Mouse (Mus musculus) Patski (cell line): ENCODE measurements around the gene Hyal3. TPM values are rescaled to one million over a fixed set of nuclear protein-coding genes. Genes with fewer than 3 reads are reported as not detected.

ENCODE experiments used
- ATAC-seq: fragments of 100-300 bp; one replicate; pipeline ENCODE4 v1.8.0; 2021
- CTCF ChIA-PET: fragments of 350-600 bp; sonication (Branson Sonifier 250); formaldehyde crosslinking; loops from one replicate; lab custom pipeline; 2022; ENCODE audit warnings: inconsistent platforms; lab: Charles Lee
- POLR2A ChIA-PET: fragments of 350-600 bp; sonication (Branson Sonifier 250); formaldehyde crosslinking; loops from one replicate; lab custom pipeline; 2022; ENCODE audit warnings: antibody characterized with exemption, inconsistent platforms; lab: Charles Lee
- DNase-seq: peaks from one replicate; pipeline ENCODE4 v3.0.0-alpha.2; 2011; ENCODE audit warnings: low read depth, low spot score
- H3K27me3 ChIP-seq: fragments of 371-371 bp; one replicate; pipeline ENCODE4 v1.5.1; 2021
- CTCF ChIP-seq: fragments of 100-300 bp; IDR thresholded peaks from one replicate; pipeline ENCODE4 v1.5.1; 2021
- in situ Hi-C: fragments of 300-500 bp; cut with MboI; formaldehyde crosslinking; loops from 3 replicates; pipeline ENCODE4 v1.11.1; 2018; ENCODE audit warnings: low pct_unique_long_range_greater_than_20kb, mixed read lengths
- polyA plus RNA-seq: library from polyadenylated mRNA; unstranded; gene quantifications from one replicate; pipeline ENCODE4 v1.2.3, GENCODE M21; 2021

Gene Hyal3
- polyA plus RNA-seq, result 1.1 TPM

GRCm38 (mm10) chr9:107580501-107581317 is at the start of gene Hyal3:
TSS of gene Hyal3 (plus strand) at chr9:107580818.
- no peak for TF ChIP-seq CTCF
- DNase-seq (no peak), ATAC-seq (peak; percentile 69)
- in situ Hi-C loops, result no loop called here
- CTCF ChIA-PET, result interaction anchor here (1.0 to 2.9 kb wide), 6 partner anchors 11 to 64 kb away, joined by 3 to 19 read pairs (median 7); partner anchors contain the start of gene Hyal2
- POLR2A ChIA-PET, result interaction anchor here (0.5 to 3.2 kb wide), 4 partner anchors 11 to 28 kb away, joined by 3 to 9 read pairs (median 6); partner anchors contain the start of gene Tusc2
- H3K27me3 ChIP-seq, result no peaks in the 10 kb centered on the region

GRCm38 (mm10) chr9:107533791-107534407 is 46.7 kb upstream of the Hyal3 start, which contains the start of gene Tmem115:
TSS of gene Tmem115 (plus strand) at chr9:107533945.
- CTCF ChIA-PET, result no interaction called here
- in situ Hi-C loops, result loop anchor here (25.0 kb wide), 1 partner anchor 847 kb away; the partner anchor contains the start of gene Tex264
- ATAC-seq, result peak; percentile 97
- TF ChIP-seq CTCF, result no peak
- POLR2A ChIA-PET, result no interaction called here
- DNase-seq, result peak; percentile 86
- no peaks in the 10 kb centered on the region for H3K27me3 ChIP-seq

GRCm38 (mm10) chr9:107534408-107535202 is 46.0 kb upstream of the Hyal3 start:
- DNase-seq (no peak), ATAC-seq (peak; percentile 10)
- no peak for TF ChIP-seq CTCF
- ChIA-PET POLR2A (no interaction called here), CTCF (no interaction called here)
- H3K27me3 ChIP-seq, result no peaks in the 10 kb centered on the region
- in situ Hi-C loops, result loop anchor here (25.0 kb wide), 1 partner anchor 847 kb away; the partner anchor contains the start of gene Tex264

DNA sequence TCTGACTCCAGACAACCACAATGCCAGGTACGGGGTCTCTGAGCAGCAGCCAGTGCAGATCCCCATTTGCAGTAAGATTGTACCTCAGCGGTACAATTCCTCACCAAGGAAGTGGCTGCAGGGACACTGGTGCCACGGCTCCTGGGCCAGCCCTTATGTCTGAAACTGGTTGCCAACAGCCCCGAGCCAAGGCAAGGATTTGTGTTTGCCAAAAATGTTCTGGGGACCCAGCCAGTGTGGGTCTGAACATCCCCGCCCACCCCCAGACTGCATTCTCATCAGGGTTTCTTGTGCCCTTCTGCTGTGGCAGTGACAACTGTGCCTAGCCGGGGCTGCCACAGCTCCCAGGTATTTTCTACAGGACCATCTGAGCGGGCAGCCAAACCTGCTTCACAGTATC is 42.4 kb upstream of the Hyal3 start:
- CTCF ChIA-PET, result no interaction called here
- DNase-seq (no peak), ATAC-seq (no peak)
- TF ChIP-seq CTCF, result no peak
- in situ Hi-C loops, result loop anchor here (25.0 kb wide), 1 partner anchor 851 kb away; the partner anchor contains the start of gene Tex264
- no peaks in the 10 kb centered on the region for H3K27me3 ChIP-seq
- POLR2A ChIA-PET, result no interaction called here

DNA sequence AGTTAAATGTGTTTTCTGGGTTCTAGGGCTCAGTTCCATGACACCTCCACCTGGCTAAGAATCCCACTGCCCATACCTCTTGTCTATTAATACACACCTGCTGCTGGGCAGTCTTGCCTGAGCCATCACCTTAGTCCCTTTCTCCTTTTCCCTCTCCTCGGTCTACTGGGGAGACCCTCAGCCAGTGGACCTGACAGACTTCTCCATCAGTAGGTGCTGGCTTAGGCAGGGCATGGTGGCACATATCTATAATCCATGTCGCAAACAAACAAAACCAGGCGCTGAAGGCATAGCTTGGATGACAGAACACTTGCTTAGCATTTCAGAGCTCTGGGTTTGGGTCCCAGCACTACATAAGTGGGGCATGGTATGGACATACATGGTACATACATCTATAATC is 41.9 kb upstream of the Hyal3 start:
- in situ Hi-C loops, result loop anchor here (25.0 kb wide), 1 partner anchor 851 kb away; the partner anchor contains the start of gene Tex264
- no peak for ATAC-seq

GRCm38 (mm10) chr9:107539940-107540339 is 40.7 kb upstream of the Hyal3 start:
- in situ Hi-C loops, result loop anchor here (25.0 kb wide), 1 partner anchor 853 kb away; the partner anchor contains the start of gene Tex264
- no peak for ATAC-seq
- TF ChIP-seq CTCF, result no peak
- H3K27me3 ChIP-seq, result no peaks in the 10 kb centered on the region
- ChIA-PET POLR2A (no interaction called here), CTCF (interaction anchor here (1.4 kb wide), 1 partner anchor 9 kb away, joined by 3 read pairs; no protein-coding TSS in a partner anchor)
- DNase-seq, result no peak

More for the DNA sequence above, 41.9 kb upstream of the Hyal3 start:
- no peak for DNase-seq
- CTCF ChIA-PET, result interaction anchor here (1.4 kb wide), 1 partner anchor 10 kb away, joined by 3 read pairs; no protein-coding TSS in a partner anchor
- no peaks in the 10 kb centered on the region for H3K27me3 ChIP-seq
- TF ChIP-seq CTCF, result no peak
- POLR2A ChIA-PET, result interaction anchor here (0.7 kb wide), 1 partner anchor 217 kb away, joined by 3 read pairs; no protein-coding TSS in a partner anchor

GRCm38 (mm10) chr9:107540420-107540819 is 40.2 kb upstream of the Hyal3 start:
- ChIA-PET POLR2A (interaction anchor here (2.0 kb wide), 1 partner anchor 14 kb away, joined by 10 read pairs; no protein-coding TSS in a partner anchor), CTCF (no interaction called here)
- in situ Hi-C loops, result loop anchor here (25.0 kb wide), 1 partner anchor 853 kb away; the partner anchor contains the start of gene Tex264
- DNase-seq (no peak), ATAC-seq (no peak)
- H3K27me3 ChIP-seq, result no peaks in the 10 kb centered on the region
- no peak for TF ChIP-seq CTCF

DNA sequence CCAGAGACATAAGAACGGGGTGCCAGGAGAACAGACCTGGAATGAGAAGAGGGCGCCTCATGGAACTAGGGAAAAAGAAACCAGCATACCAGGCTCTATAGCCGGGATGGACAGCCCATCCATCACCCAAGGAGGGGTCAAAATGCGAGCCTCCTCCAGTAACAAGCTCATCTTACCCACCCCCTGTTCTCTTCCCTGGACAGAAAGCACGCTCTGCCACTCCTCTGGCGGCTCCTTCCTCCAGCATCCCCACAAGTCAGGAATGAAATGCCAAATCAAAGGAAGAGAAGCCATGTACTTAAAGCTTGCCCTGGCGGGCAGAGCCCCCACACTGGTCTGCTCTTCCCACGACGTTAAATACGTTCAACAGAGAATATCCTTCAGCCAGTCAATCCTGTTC is 39.6 kb upstream of the Hyal3 start:
- CTCF ChIA-PET, result no interaction called here
- POLR2A ChIA-PET, result interaction anchor here (2.0 kb wide), 1 partner anchor 13 kb away, joined by 10 read pairs; no protein-coding TSS in a partner anchor

More for the DNA sequence above, 39.6 kb upstream of the Hyal3 start:
- TF ChIP-seq CTCF, result no peak
- in situ Hi-C loops, result loop anchor here (25.0 kb wide), 1 partner anchor 854 kb away; the partner anchor contains the start of gene Tex264
- no peak for ATAC-seq
- no peaks in the 10 kb centered on the region for H3K27me3 ChIP-seq
- DNase-seq, result no peak
